Mouse (Mus musculus) cerebellum, adult 9-11 months (tissue): Measurements from ENCODE around the gene Hcfc1.
A peak's percentile ranks its signal among the peaks of the same experiment; 100 is the strongest.

ENCODE experiments used
- DNase-seq: peaks from one replicate; pipeline ENCODE4 v3.0.0; 2022

Gene Hcfc1

GRCm38 (mm10) chrX:73966248-73967176 lies at the start of gene Hcfc1:
TSS of gene Hcfc1 (minus strand) at chrX:73966357.
- peak; percentile 93 for DNase-seq

- no peak for DNase-seq
Observed at GRCm38 (mm10) chrX:74014597-74014996, 48.4 kb upstream of the Hcfc1 start.

- DNase-seq, result no peak
Observed at GRCm38 (mm10) chrX:74008063-74008462, 41.9 kb upstream of the Hcfc1 start.

- no peak for DNase-seq
Observed at GRCm38 (mm10) chrX:74006401-74006800, 40.2 kb upstream of the Hcfc1 start.

GRCm38 (mm10) chrX:74003644-74004043 lies 37.5 kb upstream of the Hcfc1 start:
- DNase-seq, result no peak

GRCm38 (mm10) chrX:74001024-74001423 lies 34.9 kb upstream of the Hcfc1 start:
- no peak for DNase-seq

- no peak for DNase-seq
Observed at GRCm38 (mm10) chrX:73998911-73999869, 33.0 kb upstream of the Hcfc1 start.

GRCm38 (mm10) chrX:73977783-73978182 lies 11.6 kb upstream of the Hcfc1 start:
- DNase-seq, result no peak

- no peak for DNase-seq
Observed at GRCm38 (mm10) chrX:73976283-73976682, 10.1 kb upstream of the Hcfc1 start.

GRCm38 (mm10) chrX:73972774-73973173 lies 6.6 kb upstream of the Hcfc1 start:
- DNase-seq, result no peak

- no peak for DNase-seq
Observed at GRCm38 (mm10) chrX:73970781-73971180, 4.6 kb upstream of the Hcfc1 start.

- no peak for DNase-seq
Observed at GRCm38 (mm10) chrX:73969729-73970128, 3.6 kb upstream of the Hcfc1 start.

- DNase-seq, result no peak
Observed at GRCm38 (mm10) chrX:73969167-73969566, 3.0 kb upstream of the Hcfc1 start.

GRCm38 (mm10) chrX:73967177-73968075 lies 1.3 kb upstream of the Hcfc1 start:
- peak; percentile 95 for DNase-seq

GRCm38 (mm10) chrX:73965307-73965706 lies 850 bp downstream of the Hcfc1 start:
- DNase-seq, result peak; percentile 73

- peak; percentile 44 for DNase-seq
Observed at GRCm38 (mm10) chrX:73964363-73964762, 1.8 kb downstream of the Hcfc1 start.

- DNase-seq, result no peak
Observed at GRCm38 (mm10) chrX:73954988-73955387, 11.2 kb downstream of the Hcfc1 start.

GRCm38 (mm10) chrX:73952603-73953002 lies 13.6 kb downstream of the Hcfc1 start:
- DNase-seq, result no peak

GRCm38 (mm10) chrX:73949341-73949740 lies 16.8 kb downstream of the Hcfc1 start:
- no peak for DNase-seq

GRCm38 (mm10) chrX:73948647-73949046 lies 17.5 kb downstream of the Hcfc1 start:
- peak; percentile 63 for DNase-seq

- DNase-seq, result no peak
Observed at GRCm38 (mm10) chrX:73946896-73947295, 19.3 kb downstream of the Hcfc1 start.

- no peak for DNase-seq
Observed at GRCm38 (mm10) chrX:73942294-73942693, 23.9 kb downstream of the Hcfc1 start.
